Mouse (Mus musculus): ENCODE data around the gene Cdadc1. TPM values are rescaled to one million over a fixed set of nuclear protein-coding genes. Genes with fewer than 3 reads are reported as not detected.

The Cdadc1 gene
- total RNA-seq, 1 experiment = 6.7 TPM

DNA sequence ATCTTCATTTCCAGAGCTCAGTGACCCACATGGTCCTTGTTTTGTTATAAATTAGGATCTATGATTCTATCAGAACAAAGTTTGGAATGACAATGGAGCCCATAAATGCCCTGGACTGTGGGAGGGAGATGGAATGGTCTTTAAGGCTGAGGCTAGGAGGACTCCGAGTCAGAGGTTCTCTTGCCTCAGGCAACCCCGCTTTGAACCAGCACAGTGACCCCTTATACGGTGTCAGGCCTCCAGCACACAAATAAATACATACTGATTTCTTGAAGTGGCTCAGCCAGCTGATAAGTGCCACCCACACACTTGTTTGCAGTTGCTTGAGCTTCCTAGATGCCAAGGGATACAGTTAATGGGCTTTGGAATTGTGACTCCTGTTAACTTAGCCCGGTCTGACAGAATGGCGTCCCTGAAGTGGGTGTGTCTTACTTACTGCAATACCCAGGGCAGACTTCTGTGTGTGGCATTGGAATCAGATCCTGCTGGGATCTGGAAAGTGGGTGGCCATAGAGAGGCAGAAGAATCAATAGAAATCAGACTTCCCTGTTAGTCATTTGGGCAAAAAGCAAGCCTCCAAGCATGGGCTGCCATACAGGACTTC lies 35.6 kb upstream of the Cdadc1 start:
- Histone ChIP-seq H3K9ac (ENCODE audit: insufficient read depth, low read depth, low read length, poor library complexity, severe bottlenecking) (no peak overlapping the region), H3K4me3 (ENCODE audit: insufficient read depth in 1 of 2, low read depth in 1 of 2, low read length in 2 of 2, poor library complexity in 1 of 2, severe bottlenecking in 1 of 2) (no peak overlapping the region), H3K4me1 (ENCODE audit: control insufficient read depth in 2 of 2, insufficient read depth in 2 of 2, low read length in 2 of 2, poor library complexity in 1 of 2) (no peaks in the 10 kb centered on the region), H3K9me3 (ENCODE audit: control insufficient read depth, insufficient read depth, low read depth, low read length) (no peaks in the 10 kb centered on the region), H3K27ac (ENCODE audit: insufficient read depth, low read depth, low read length, poor library complexity, severe bottlenecking) (no peak overlapping the region), H3K36me3 (ENCODE audit: control insufficient read depth, insufficient read depth, low read length, poor library complexity, severe bottlenecking) (peaks cover 8% of the 10 kb centered on the region; the same call in 1 of the 2 replicates)
- in situ Hi-C loops (cut with MboI; ENCODE audit: low sequenced_read_pairs in 2 of 2, unreplicated experiment in 2 of 2) = no loop called here
- no peak for DNase-seq (ENCODE audit: low read depth, low spot score)
- TF ChIP-seq ZC3H11A (IDR thresholded peaks at IDR 0.05; ENCODE audit: borderline replicate concordance, low read depth, low read length) (no peak), CHD2 (IDR thresholded peaks at IDR 0.05; ENCODE audit: low read depth, low read length) (no peak)

DNA sequence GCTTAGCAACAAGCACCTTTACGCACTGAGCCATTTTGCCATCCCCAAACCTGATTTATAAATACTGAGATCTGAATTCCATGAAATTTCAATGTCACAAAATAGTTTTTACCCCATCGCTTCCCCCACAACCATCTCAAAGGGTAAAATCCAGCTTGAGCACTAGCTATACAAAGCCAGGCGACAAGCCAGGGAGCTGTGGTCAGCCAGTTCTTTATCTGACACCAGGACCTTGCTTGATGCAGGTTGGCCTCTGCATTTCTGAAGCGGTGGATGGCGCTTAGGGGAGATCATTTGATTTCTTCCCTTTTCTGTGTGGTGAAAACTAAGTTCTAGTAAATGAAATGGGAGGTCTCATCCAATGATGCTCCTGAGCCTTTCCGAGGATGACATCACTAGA lies 34.3 kb upstream of the Cdadc1 start:
- H3K4me3 ChIP-seq (ENCODE audit: insufficient read depth in 1 of 2, low read depth in 1 of 2, low read length in 2 of 2, poor library complexity in 1 of 2, severe bottlenecking in 1 of 2) = no peak overlapping the region
- TF ChIP-seq CHD2 (IDR thresholded peaks at IDR 0.05; ENCODE audit: low read depth, low read length) (no peak), HCFC1 (IDR thresholded peaks at IDR 0.05; ENCODE audit: borderline replicate concordance, insufficient read depth, low read length) (no peak), MAFK (IDR thresholded peaks at IDR 0.05; ENCODE audit: insufficient read depth, low read depth, low read length) (no peak), ZNF384 (IDR thresholded peaks at IDR 0.05; ENCODE audit: low read depth, low read length) (no peak)
- H3K9ac ChIP-seq (ENCODE audit: insufficient read depth, low read depth, low read length, poor library complexity, severe bottlenecking) = no peak overlapping the region
- H3K4me1 ChIP-seq (ENCODE audit: control insufficient read depth in 2 of 2, insufficient read depth in 2 of 2, low read length in 2 of 2, poor library complexity in 1 of 2) = no peaks in the 10 kb centered on the region; a peak in 1 of 4 replicates
- no peak for DNase-seq (ENCODE audit: low read depth, low spot score)
- H3K36me3 ChIP-seq (ENCODE audit: control insufficient read depth, insufficient read depth, low read length, poor library complexity, severe bottlenecking) = peaks cover 8% of the 10 kb centered on the region; the same call in 1 of the 2 replicates
- no peaks in the 10 kb centered on the region for H3K9me3 ChIP-seq (ENCODE audit: control insufficient read depth, insufficient read depth, low read depth, low read length)
- in situ Hi-C loops (cut with MboI; ENCODE audit: low sequenced_read_pairs in 2 of 2, unreplicated experiment in 2 of 2) = no loop called here
- no peak overlapping the region for H3K27ac ChIP-seq (ENCODE audit: insufficient read depth, low read depth, low read length, poor library complexity, severe bottlenecking)

DNA sequence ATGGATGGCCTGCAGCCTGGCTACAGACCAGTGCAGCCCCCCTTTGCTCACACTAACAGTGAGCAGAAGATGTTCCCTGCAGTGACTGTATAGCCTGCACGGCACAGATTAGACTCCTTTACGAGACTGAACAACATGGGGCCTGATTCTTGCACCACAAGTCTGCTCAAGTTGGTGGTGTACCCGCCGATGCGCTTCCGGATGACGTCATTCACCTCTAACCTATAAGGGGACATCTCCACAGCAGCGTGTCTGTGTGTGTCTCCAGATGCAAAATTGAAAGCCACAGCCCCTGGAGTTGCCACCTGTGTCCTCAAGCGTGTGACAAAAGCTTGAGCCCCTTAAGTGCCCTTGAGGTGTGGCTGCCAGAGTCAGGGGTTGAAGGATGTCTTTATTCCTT lies 32.3 kb upstream of the Cdadc1 start:
- Histone ChIP-seq H3K36me3 (ENCODE audit: control insufficient read depth, insufficient read depth, low read length, poor library complexity, severe bottlenecking) (peaks cover 8% of the 10 kb centered on the region; the same call in 1 of the 2 replicates), H3K27ac (ENCODE audit: insufficient read depth, low read depth, low read length, poor library complexity, severe bottlenecking) (no peak overlapping the region), H3K9ac (ENCODE audit: insufficient read depth, low read depth, low read length, poor library complexity, severe bottlenecking) (no peak overlapping the region), H3K4me1 (ENCODE audit: control insufficient read depth in 2 of 2, insufficient read depth in 2 of 2, low read length in 2 of 2, poor library complexity in 1 of 2) (peaks cover 0 to 2% of the 10 kb centered on the region in 2 experiments; a peak in 1 of 4 replicates), H3K4me3 (ENCODE audit: insufficient read depth in 1 of 2, low read depth in 1 of 2, low read length in 2 of 2, poor library complexity in 1 of 2, severe bottlenecking in 1 of 2) (no peak overlapping the region), H3K9me3 (ENCODE audit: control insufficient read depth, insufficient read depth, low read depth, low read length) (no peaks in the 10 kb centered on the region)
- no peak for DNase-seq (ENCODE audit: low read depth, low spot score)
- in situ Hi-C loops (cut with MboI; ENCODE audit: low sequenced_read_pairs in 2 of 2, unreplicated experiment in 2 of 2) = no loop called here
- TF ChIP-seq CHD2 (IDR thresholded peaks at IDR 0.05; ENCODE audit: low read depth, low read length) (no peak), ZC3H11A (IDR thresholded peaks at IDR 0.05; ENCODE audit: borderline replicate concordance, low read depth, low read length) (no peak), ZNF384 (IDR thresholded peaks at IDR 0.05; ENCODE audit: low read depth, low read length) (no peak), MAFK (IDR thresholded peaks at IDR 0.05; ENCODE audit: insufficient read depth, low read depth, low read length) (no peak)

DNA sequence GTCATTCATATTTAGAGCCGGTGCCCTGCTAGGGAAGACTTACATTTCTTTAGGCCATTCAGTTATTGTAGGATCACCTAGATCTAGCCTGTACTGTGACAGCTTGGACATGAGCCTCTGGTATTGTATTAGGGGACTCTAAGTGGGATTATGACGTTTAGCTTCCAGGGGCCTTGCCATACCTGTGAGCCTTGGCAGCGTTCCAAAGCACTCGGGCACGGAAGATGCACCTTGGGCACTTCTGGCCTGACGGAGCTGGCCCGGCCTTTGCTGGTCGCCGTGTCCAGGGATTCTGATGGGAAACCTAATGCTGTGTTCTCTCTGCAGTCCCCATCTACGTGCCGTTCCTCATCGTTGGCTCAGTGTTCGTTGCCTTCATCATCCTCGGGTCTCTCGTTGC lies 31.5 kb upstream of the Cdadc1 start:
- in situ Hi-C loops (cut with MboI; ENCODE audit: low sequenced_read_pairs in 2 of 2, unreplicated experiment in 2 of 2) = no loop called here
- H3K4me3 ChIP-seq (ENCODE audit: insufficient read depth in 1 of 2, low read depth in 1 of 2, low read length in 2 of 2, poor library complexity in 1 of 2, severe bottlenecking in 1 of 2) = no peak overlapping the region
- DNase-seq (ENCODE audit: low read depth, low spot score) = no peak
- H3K36me3 ChIP-seq (ENCODE audit: control insufficient read depth, insufficient read depth, low read length, poor library complexity, severe bottlenecking) = peaks cover 8% of the 10 kb centered on the region; the same call in 1 of the 2 replicates
- TF ChIP-seq ZNF384 (IDR thresholded peaks at IDR 0.05; ENCODE audit: low read depth, low read length) (no peak), HCFC1 (IDR thresholded peaks at IDR 0.05; ENCODE audit: borderline replicate concordance, insufficient read depth, low read length) (no peak), ZC3H11A (IDR thresholded peaks at IDR 0.05; ENCODE audit: borderline replicate concordance, low read depth, low read length) (no peak), MAFK (IDR thresholded peaks at IDR 0.05; ENCODE audit: insufficient read depth, low read depth, low read length) (no peak), CHD2 (IDR thresholded peaks at IDR 0.05; ENCODE audit: low read depth, low read length) (no peak)
- no peak overlapping the region for H3K9ac ChIP-seq (ENCODE audit: insufficient read depth, low read depth, low read length, poor library complexity, severe bottlenecking)
- H3K27ac ChIP-seq (ENCODE audit: insufficient read depth, low read depth, low read length, poor library complexity, severe bottlenecking) = no peak overlapping the region
- H3K9me3 ChIP-seq (ENCODE audit: control insufficient read depth, insufficient read depth, low read depth, low read length) = no peaks in the 10 kb centered on the region
- peaks cover under 1 to 2% of the 10 kb centered on the region in 2 experiments; a peak in 1 of 4 replicates for H3K4me1 ChIP-seq (ENCODE audit: control insufficient read depth in 2 of 2, insufficient read depth in 2 of 2, low read length in 2 of 2, poor library complexity in 1 of 2)

DNA sequence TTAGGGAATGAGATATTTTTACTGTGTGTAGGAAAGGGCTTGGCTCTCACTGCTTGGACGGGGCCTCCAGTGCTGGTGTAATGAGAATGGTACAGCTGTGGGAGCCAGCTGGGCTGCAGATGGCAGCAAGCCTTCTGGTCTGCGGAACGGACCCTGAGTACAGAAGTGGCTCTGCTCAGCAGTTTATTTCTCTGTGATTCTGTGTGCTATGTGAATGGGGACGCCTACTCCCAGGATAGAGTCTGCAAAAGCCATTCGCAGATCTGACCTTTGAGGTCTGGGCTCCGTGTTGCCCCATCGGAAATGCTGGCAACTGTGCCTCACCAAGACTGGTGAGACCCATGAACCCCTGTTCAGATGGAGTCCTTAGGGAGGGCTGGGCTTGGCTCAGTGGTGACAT lies 30.1 kb upstream of the Cdadc1 start:
- H3K27ac ChIP-seq (ENCODE audit: insufficient read depth, low read depth, low read length, poor library complexity, severe bottlenecking) = no peak overlapping the region
- in situ Hi-C loops (cut with MboI; ENCODE audit: low sequenced_read_pairs in 2 of 2, unreplicated experiment in 2 of 2) = no loop called here

More for the DNA sequence above, 30.1 kb upstream of the Cdadc1 start:
- no peak overlapping the region for H3K4me3 ChIP-seq (ENCODE audit: insufficient read depth in 1 of 2, low read depth in 1 of 2, low read length in 2 of 2, poor library complexity in 1 of 2, severe bottlenecking in 1 of 2)
- no peak for DNase-seq (ENCODE audit: low read depth, low spot score)
- no peak overlapping the region for H3K9ac ChIP-seq (ENCODE audit: insufficient read depth, low read depth, low read length, poor library complexity, severe bottlenecking)
- no peak for TF ChIP-seq ZC3H11A (IDR thresholded peaks at IDR 0.05; ENCODE audit: borderline replicate concordance, low read depth, low read length)
- no peak for TF ChIP-seq CHD2 (IDR thresholded peaks at IDR 0.05; ENCODE audit: low read depth, low read length)
- no peak for TF ChIP-seq HCFC1 (IDR thresholded peaks at IDR 0.05; ENCODE audit: borderline replicate concordance, insufficient read depth, low read length)
- TF ChIP-seq MAFK (IDR thresholded peaks at IDR 0.05; ENCODE audit: insufficient read depth, low read depth, low read length) = no peak
- TF ChIP-seq ZNF384 (IDR thresholded peaks at IDR 0.05; ENCODE audit: low read depth, low read length) = no peak
- peaks cover 8% of the 10 kb centered on the region; the same call in 1 of the 2 replicates for H3K36me3 ChIP-seq (ENCODE audit: control insufficient read depth, insufficient read depth, low read length, poor library complexity, severe bottlenecking)
- no peaks in the 10 kb centered on the region for H3K9me3 ChIP-seq (ENCODE audit: control insufficient read depth, insufficient read depth, low read depth, low read length)
- H3K4me1 ChIP-seq (ENCODE audit: control insufficient read depth in 2 of 2, insufficient read depth in 2 of 2, low read length in 2 of 2, poor library complexity in 1 of 2) = peaks cover 4 to 6% of the 10 kb centered on the region in 2 experiments; a peak in 3 of 4 replicates

All from ES-E14 (cell line).